Comparison of ENCODE assay signal across 29 mouse cellular contexts in the genomic region with DNA sequence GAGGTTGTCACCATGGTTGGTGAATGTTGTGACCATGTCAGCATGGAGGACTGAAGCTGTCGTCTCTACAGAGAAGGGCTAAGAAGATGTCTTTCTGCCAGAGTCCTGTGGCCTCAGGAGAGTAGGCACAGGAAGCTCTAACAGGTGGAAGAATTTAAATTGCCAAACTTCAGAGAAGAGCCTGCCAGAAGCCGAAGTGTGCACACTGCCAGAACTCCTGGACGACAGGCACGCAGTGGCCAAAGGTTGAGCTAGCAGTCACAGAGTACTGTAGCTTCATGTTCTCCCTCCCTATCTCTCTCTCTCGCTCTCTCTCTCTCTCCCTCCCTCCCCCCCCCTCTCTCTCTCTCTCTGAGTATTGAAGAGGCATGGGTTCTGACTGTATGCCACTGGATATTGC. TPM values are rescaled to one million over a fixed set of nuclear protein-coding genes. Genes with fewer than 3 reads are reported as not detected.
DNase-seq lines count a peak whose midpoint lies in the region; ATAC-seq lines count a peak whose summit lies in the region.
"Had no signal": no experiment of that assay in that cellular context is flagged by ENCODE, and none has a peak within 500 bp of the region (broad histone marks: within the 10 kb centered on the region; RNA-seq: fewer than 3 reads in every experiment).

No protein-coding gene starts in this region.

- no peaks in the 10 kb centered on the region for H3K36me3 ChIP-seq in kidney, embryonic 14.5 days (ENCODE audit: control insufficient read depth, insufficient read depth, low read length)
- H3K36me3 ChIP-seq: embryonic facial prominence, embryonic 12.5 days; embryonic facial prominence, embryonic 15.5 days; G1E; heart, embryonic 10.5 days; heart, embryonic 13.5 days had no signal

- ATAC-seq in kidney, embryonic 14.5 days (ENCODE audit: low FRiP score, low TSS enrichment), result no peak
- ATAC-seq: forebrain, embryonic 14.5 days; forebrain, postnatal 0 days; hindbrain, postnatal 0 days; Patski had no signal

- no peaks in the 10 kb centered on the region for H3K4me1 ChIP-seq in kidney, embryonic 14.5 days (ENCODE audit: control insufficient read depth, insufficient read depth, low read length)

- H3K27ac ChIP-seq in kidney, embryonic 14.5 days (ENCODE audit: low read depth, low read length), result no peak overlapping the region
- H3K27ac ChIP-seq: embryonic facial prominence, embryonic 12.5 days; embryonic facial prominence, embryonic 15.5 days; gastrocnemius, adult 2 months; heart, embryonic 10.5 days; heart, embryonic 13.5 days; hindbrain, embryonic 14.5 days; hindbrain, postnatal 0 days had no signal

- WGBS in kidney, embryonic 14.5 days, result 76% methylated on average over 5 of the region's 5 CpGs

- peak; percentile 14 for DNase-seq in adrenal gland, postnatal 14 days
- no peak for DNase-seq in adrenal gland, adult 8-10 months
- peak; percentile 40 for DNase-seq in kidney, adult 18-20 months
- DNase-seq in kidney, postnatal 10 days, result no peak
- peak; percentile 69 for DNase-seq in kidney, adult 9 months
- DNase-seq: adrenal gland, adult 2 months; B cell, adult 2 months; cerebellum, adult 11 months; cerebellum, adult 2 months; cerebellum, adult 9-11 months; cerebellum, postnatal 25 days; forebrain, postnatal 0 days; gastrocnemius, adult 2 months; gastrocnemius, postnatal 14 days; heart, adult 11 months; heart, postnatal 14 days; heart, postnatal 4 days had no signal

- H3K27me3 ChIP-seq in kidney, embryonic 14.5 days (ENCODE audit: control insufficient read depth, insufficient read depth, low read length), result peaks cover 22% of the 10 kb centered on the region
- H3K27me3 ChIP-seq: CH12.LX had no signal

- no peak overlapping the region for H3K4me3 ChIP-seq in kidney, embryonic 14.5 days (ENCODE audit: low read length)
- H3K4me3 ChIP-seq: embryonic facial prominence, embryonic 12.5 days; embryonic facial prominence, embryonic 15.5 days; gastrocnemius, adult 2 months; heart, embryonic 10.5 days; heart, embryonic 13.5 days had no signal

- H3K4me2 ChIP-seq in kidney, embryonic 14.5 days (replicated peaks; ENCODE audit: low read depth, low read length), result no peak overlapping the region
- H3K4me2 ChIP-seq: embryonic facial prominence, embryonic 12.5 days; embryonic facial prominence, embryonic 15.5 days; heart, embryonic 13.5 days; hindbrain, embryonic 14.5 days had no signal

- no peak overlapping the region for H3K9ac ChIP-seq in kidney, embryonic 14.5 days (ENCODE audit: low read depth, low read length)
- H3K9ac ChIP-seq: embryonic facial prominence, embryonic 12.5 days; embryonic facial prominence, embryonic 15.5 days; forebrain, postnatal 0 days; heart, embryonic 13.5 days; hindbrain, embryonic 14.5 days had no signal

- no peaks in the 10 kb centered on the region for H3K9me3 ChIP-seq in kidney, embryonic 14.5 days (ENCODE audit: control insufficient read depth, low read length)
- H3K9me3 ChIP-seq: embryonic facial prominence, embryonic 12.5 days; embryonic facial prominence, embryonic 15.5 days; G1E; heart, embryonic 10.5 days; heart, embryonic 13.5 days had no signal

RNA-seq across cellular contexts. Expression of a gene that starts 4.9 kb away (rescaled TPM):
- 2.3 and 3.9 TPM in 2 replicates for total RNA-seq in adrenal gland, postnatal 14 days (2021)
- total RNA-seq in adrenal gland, adult 8-10 months (2022), result 10 to 100 TPM in 1 of 4 experiments, 1 to 10 TPM in 3; 1.8 to 10.9 (median 4.4) TPM
- polyA plus RNA-seq in kidney, embryonic 14.5 days (2014; fragmentation: Nextera tagmentation; extraction: Ambion mirVana), result 0.91 and 0.96 TPM in 2 replicates
- total RNA-seq: CH12.LX; common myeloid progenitor, adult 5-6 weeks had no signal
- polyA plus RNA-seq: G1E, Patski had no signal

Comparison
In these comparisons a context has a peak if more than half of its experiments do, and no peak if none do; other contexts are left out.
1. DNase-seq: peak in adrenal gland, postnatal 14 days (single experiment), kidney, adult 18-20 months (single experiment) and kidney, adult 9 months (single experiment); none in adrenal gland, adult 8-10 months (single experiment) and kidney, postnatal 10 days (single experiment).